Mouse (Mus musculus) cerebellum, postnatal 14 days (tissue): Measurements from ENCODE around the gene Atg4a-ps.

Experiments used
- DNase-seq, 2 experiments: peaks; one replicate each; pipeline ENCODE4 v3.0.0; 2021; ENCODE audit warnings: mixed read lengths in 2 of 2

Gene Atg4a-ps

GRCm38 (mm10) chr3:103626481-103626880 lies 19.4 kb downstream of the Atg4a-ps start:
- DNase-seq = no peak

GRCm38 (mm10) chr3:103625169-103625568 lies 20.7 kb downstream of the Atg4a-ps start:
- DNase-seq = no peak

- DNase-seq = peak; percentile 84 to 89
Observed at GRCm38 (mm10) chr3:103624591-103625051, 21.2 kb downstream of the Atg4a-ps start.

- DNase-seq = peak; percentile 68 to 76
Observed at GRCm38 (mm10) chr3:103623893-103624470, 21.9 kb downstream of the Atg4a-ps start.

GRCm38 (mm10) chr3:103620101-103620500 lies 25.8 kb downstream of the Atg4a-ps start:
- DNase-seq = peak in 1 of 2 experiments; percentile 17

GRCm38 (mm10) chr3:103616981-103617380 lies 28.9 kb downstream of the Atg4a-ps start:
- peak in 1 of 2 experiments; percentile 20 for DNase-seq

GRCm38 (mm10) chr3:103615621-103616020 lies 30.2 kb downstream of the Atg4a-ps start:
- DNase-seq = no peak

- DNase-seq = no peak
Observed at GRCm38 (mm10) chr3:103612636-103613355, 33.1 kb downstream of the Atg4a-ps start.

GRCm38 (mm10) chr3:103610231-103610630 lies 35.6 kb downstream of the Atg4a-ps start:
- no peak for DNase-seq

GRCm38 (mm10) chr3:103606660-103607595 lies 38.9 kb downstream of the Atg4a-ps start:
- peak; percentile 58 to 65 for DNase-seq

- no peak for DNase-seq
Observed at GRCm38 (mm10) chr3:103606045-103606597, 39.7 kb downstream of the Atg4a-ps start.

- DNase-seq = peak in 1 of 2 experiments; percentile 24
Observed at GRCm38 (mm10) chr3:103601561-103601960, 44.3 kb downstream of the Atg4a-ps start.

- no peak for DNase-seq
Observed at GRCm38 (mm10) chr3:103601011-103601410, 44.9 kb downstream of the Atg4a-ps start.

GRCm38 (mm10) chr3:103597586-103597985 lies 48.3 kb downstream of the Atg4a-ps start:
- no peak for DNase-seq

- peak; percentile 16 to 32 for DNase-seq
Observed at GRCm38 (mm10) chr3:103595271-103595810, 50.5 kb downstream of the Atg4a-ps start.
